Mouse (Mus musculus): ENCODE results near the gene Suz12.

DNA sequence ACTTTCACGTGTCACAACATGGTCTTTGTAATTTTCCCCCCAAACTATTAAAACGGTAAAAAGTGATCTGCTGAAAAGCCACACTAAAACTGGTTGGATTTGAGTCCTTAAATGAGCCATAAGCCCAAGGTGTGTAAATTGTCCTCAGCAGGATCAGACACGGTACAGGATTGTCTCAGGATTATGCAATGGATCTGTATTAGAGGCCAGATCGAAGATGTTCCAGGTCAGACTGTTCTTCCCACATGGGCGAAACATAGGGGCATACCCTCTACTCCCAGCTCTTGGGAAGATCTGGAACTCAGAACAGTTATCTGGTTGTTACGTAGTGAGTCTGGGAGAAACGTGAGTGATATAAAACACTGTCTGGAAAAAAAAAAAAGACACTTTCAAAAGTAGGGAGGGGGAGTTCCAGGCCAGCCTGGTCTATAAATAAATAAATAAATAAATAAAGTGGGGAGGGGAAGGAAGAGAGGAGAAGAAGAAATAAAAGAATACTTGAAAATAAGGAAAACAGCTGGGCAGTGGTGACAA lies 88.9 kb downstream of the Suz12 start:
- TF ChIP-seq POLR2A (IDR thresholded peaks at IDR 0.05; ENCODE audit: borderline replicate concordance, insufficient read depth, low read length) (no peak), CTCF (IDR thresholded peaks at IDR 0.05; ENCODE audit: borderline replicate concordance, insufficient read depth, low read depth, low read length) (no peak)
